Mouse (Mus musculus): Measurements from ENCODE around the gene Pstk. TPM values are rescaled to one million over a fixed set of nuclear protein-coding genes. Genes with fewer than 3 reads are reported as not detected.
"Not testable (repeated sequence)": the region's sequence is repeated elsewhere in the genome, so short reads cannot be mapped to it uniquely, and the experiment has no call there.

Pstk gene
- total and polyA plus RNA-seq, 2 experiments from 2014 or later = 75.0 to 124 TPM

- TF ChIP-seq EP300 (IDR thresholded peaks at IDR 0.05; ENCODE audit: low read depth) = peak; percentile 49; the same call in 1 of the 2 replicates
- no peak for TF ChIP-seq CTCF (IDR thresholded peaks at IDR 0.05; ENCODE audit: low read depth)
- WGBS = 0% methylated on average over 55 of the region's 55 CpGs
- Histone ChIP-seq H3K4me1 (ENCODE audit: control insufficient read depth, insufficient read depth) (peaks cover 9% of the 10 kb centered on the region; the same call in 1 of the 2 replicates), H3K36me3 (replicated peaks; ENCODE audit: control insufficient read depth, insufficient read depth, low read length) (peaks cover 15% of the 10 kb centered on the region), H3K4me2 (ENCODE audit: low read depth, low read length) (peak within 1 kb of the TSS; percentile 73), H3K9me3 (replicated peaks; ENCODE audit: control insufficient read depth, low read length) (no peaks in the 10 kb centered on the region), H3K4me3 (ENCODE audit: low read depth, low read length) (peak within 1 kb of the TSS; percentile 79), H3K27me3 (ENCODE audit: control insufficient read depth, insufficient read depth, low read length) (no peaks in the 10 kb centered on the region), H3K9ac (replicated peaks; ENCODE audit: low read depth, low read length) (peak within 1 kb of the TSS; percentile 83), H3K27ac (ENCODE audit: low read depth) (peak within 1 kb of the TSS; percentile 92)
- DNase-seq (ENCODE audit: low spot score) (peak; percentile 99), ATAC-seq (ENCODE audit: insufficient read depth, low read depth) (peak; percentile 97)
Measured at GRCm38 (mm10) chr7:131362615-131363300, 8.2 kb upstream of the Pstk start, which contains the start of gene 2310057M21Rik. 2310057M21Rik (minus strand) TSS chr7:131362759.

DNA sequence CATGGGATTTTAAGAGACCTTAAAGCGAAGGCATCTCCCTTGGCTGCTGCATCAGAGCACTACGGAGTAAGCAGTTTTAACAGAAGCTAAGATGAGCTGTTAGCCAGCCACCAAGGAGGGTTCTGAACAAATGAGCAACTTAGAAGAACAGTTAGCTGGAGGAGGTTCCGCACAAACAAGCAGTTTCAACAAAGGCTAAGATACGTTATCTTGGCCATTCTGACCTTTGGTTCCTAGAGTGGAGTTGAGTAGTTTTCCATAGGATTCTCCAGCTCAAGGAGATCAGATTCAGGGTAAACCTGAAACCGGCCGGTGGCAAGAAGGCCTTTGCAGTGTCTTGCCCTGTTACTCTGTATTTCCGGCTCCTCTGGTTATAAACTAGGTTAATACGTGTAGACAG lies 6.8 kb upstream of the Pstk start:
- no peak overlapping the region for H3K4me3 ChIP-seq (ENCODE audit: low read depth, low read length)
- H3K4me2 ChIP-seq (ENCODE audit: low read depth, low read length) = no peak overlapping the region
- H3K9ac ChIP-seq (replicated peaks; ENCODE audit: low read depth, low read length) = no peak overlapping the region
- TF ChIP-seq CTCF (IDR thresholded peaks at IDR 0.05; ENCODE audit: low read depth) = no peak
- TF ChIP-seq EP300 (IDR thresholded peaks at IDR 0.05; ENCODE audit: low read depth) = no peak
- peaks cover 1% of the 10 kb centered on the region for H3K36me3 ChIP-seq (replicated peaks; ENCODE audit: control insufficient read depth, insufficient read depth, low read length)
- ATAC-seq (ENCODE audit: insufficient read depth, low read depth) = no peak
- H3K9me3 ChIP-seq (replicated peaks; ENCODE audit: control insufficient read depth, low read length) = no peaks in the 10 kb centered on the region
- 85% methylated on average over 8 of the region's 8 CpGs for WGBS
- H3K4me1 ChIP-seq (ENCODE audit: control insufficient read depth, insufficient read depth) = peaks cover 9% of the 10 kb centered on the region; the same call in 1 of the 2 replicates
- H3K27ac ChIP-seq (ENCODE audit: low read depth) = no peak overlapping the region
- H3K27me3 ChIP-seq (ENCODE audit: control insufficient read depth, insufficient read depth, low read length) = no peaks in the 10 kb centered on the region
- no peak for DNase-seq (ENCODE audit: low spot score)

DNA sequence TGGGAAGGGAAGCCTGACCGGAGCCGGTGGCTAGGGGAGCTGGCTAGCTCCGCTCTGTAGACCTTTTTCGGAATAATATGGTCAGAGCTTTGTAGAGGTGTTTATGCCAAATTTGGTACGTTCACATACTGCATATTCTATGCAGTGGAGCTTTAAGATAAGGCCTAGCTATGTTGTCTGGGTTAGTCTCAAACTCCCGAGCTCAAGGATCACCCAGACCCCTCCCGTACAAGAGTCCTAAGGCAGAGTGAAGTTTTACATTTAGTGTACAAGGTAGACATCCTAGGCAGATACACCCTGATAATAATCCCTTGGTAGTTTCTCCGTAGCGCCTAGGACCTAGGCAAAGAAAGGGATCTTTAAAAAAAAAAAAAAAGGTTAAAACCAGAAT lies 524 bp downstream of the Pstk start:
- Histone ChIP-seq H3K4me1 (ENCODE audit: control insufficient read depth, insufficient read depth) (peaks cover 9% of the 10 kb centered on the region), H3K36me3 (replicated peaks; ENCODE audit: control insufficient read depth, insufficient read depth, low read length) (peaks cover 5% of the 10 kb centered on the region; the same call in 1 of the 2 replicates), H3K4me3 (ENCODE audit: low read depth, low read length) (peak overlapping the region; percentile 82), H3K4me2 (ENCODE audit: low read depth, low read length) (peak overlapping the region; percentile 91), H3K27ac (ENCODE audit: low read depth) (peak overlapping the region; percentile 99), H3K9ac (replicated peaks; ENCODE audit: low read depth, low read length) (peak overlapping the region; percentile 88), H3K9me3 (replicated peaks; ENCODE audit: control insufficient read depth, low read length) (no peaks in the 10 kb centered on the region), H3K27me3 (ENCODE audit: control insufficient read depth, insufficient read depth, low read length) (no peaks in the 10 kb centered on the region)
- no peak for ATAC-seq (ENCODE audit: insufficient read depth, low read depth)
- no peak for DNase-seq (ENCODE audit: low spot score)
- no peak for TF ChIP-seq CTCF (IDR thresholded peaks at IDR 0.05; ENCODE audit: low read depth)
- no peak for TF ChIP-seq EP300 (IDR thresholded peaks at IDR 0.05; ENCODE audit: low read depth)
- 7% methylated on average over 9 of the region's 9 CpGs for WGBS

GRCm38 (mm10) chr7:131371880-131372651 lies 1.1 kb downstream of the Pstk start:
- DNase-seq (ENCODE audit: low spot score) = no peak
- peak overlapping the region; percentile 88 for H3K9ac ChIP-seq (replicated peaks; ENCODE audit: low read depth, low read length)
- peak overlapping the region; percentile 82 for H3K4me3 ChIP-seq (ENCODE audit: low read depth, low read length)
- peaks cover 9% of the 10 kb centered on the region for H3K4me1 ChIP-seq (ENCODE audit: control insufficient read depth, insufficient read depth)
- H3K4me2 ChIP-seq (ENCODE audit: low read depth, low read length) = peak overlapping the region; percentile 91
- peaks cover 5% of the 10 kb centered on the region; the same call in 1 of the 2 replicates for H3K36me3 ChIP-seq (replicated peaks; ENCODE audit: control insufficient read depth, insufficient read depth, low read length)
- H3K9me3 ChIP-seq (replicated peaks; ENCODE audit: control insufficient read depth, low read length) = no peaks in the 10 kb centered on the region
- no peak for ATAC-seq (ENCODE audit: insufficient read depth, low read depth)
- WGBS = 68% methylated on average over 9 of the region's 9 CpGs
- H3K27me3 ChIP-seq (ENCODE audit: control insufficient read depth, insufficient read depth, low read length) = no peaks in the 10 kb centered on the region
- TF ChIP-seq EP300 (IDR thresholded peaks at IDR 0.05; ENCODE audit: low read depth) (no peak), CTCF (IDR thresholded peaks at IDR 0.05; ENCODE audit: low read depth) (no peak)
- H3K27ac ChIP-seq (ENCODE audit: low read depth) = peak overlapping the region; percentile 99

DNA sequence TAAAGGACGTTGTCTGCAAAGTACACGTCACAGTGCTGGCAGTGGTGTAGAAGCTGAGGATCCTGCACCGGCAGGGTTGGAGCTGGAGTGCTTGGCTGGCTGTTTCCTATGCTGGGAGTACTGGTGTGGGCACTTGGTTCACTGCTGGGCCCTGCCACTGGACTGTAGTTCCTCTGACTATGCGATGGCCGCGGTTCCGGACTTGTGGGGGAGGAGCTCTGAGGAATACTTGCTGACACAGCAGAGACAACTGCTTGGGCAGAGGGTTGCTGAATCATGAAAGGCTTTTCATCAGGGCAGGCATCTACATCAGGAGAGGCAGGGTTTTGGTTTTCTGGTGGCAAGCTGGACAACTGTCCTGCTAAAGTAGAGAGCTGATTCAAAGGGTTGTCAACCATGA lies 20.8 kb downstream of the Pstk start:
- not testable (repeated sequence) for H3K4me2 ChIP-seq (ENCODE audit: low read depth, low read length); DNase-seq (ENCODE audit: low spot score); ATAC-seq (ENCODE audit: insufficient read depth, low read depth); H3K9me3 ChIP-seq (replicated peaks; ENCODE audit: control insufficient read depth, low read length); H3K9ac ChIP-seq (replicated peaks; ENCODE audit: low read depth, low read length); H3K27ac ChIP-seq (ENCODE audit: low read depth); H3K4me1 ChIP-seq (ENCODE audit: control insufficient read depth, insufficient read depth); H3K4me3 ChIP-seq (ENCODE audit: low read depth, low read length); H3K27me3 ChIP-seq (ENCODE audit: control insufficient read depth, insufficient read depth, low read length)
- WGBS = 79% methylated on average over 6 of the region's 7 CpGs
- peaks cover 37% of the 10 kb centered on the region for H3K36me3 ChIP-seq (replicated peaks; ENCODE audit: control insufficient read depth, insufficient read depth, low read length)

Data from heart, postnatal 0 days (tissue).